Mouse (Mus musculus): Measurements from ENCODE around the gene Prrt3. TPM values are rescaled to one million over a fixed set of nuclear protein-coding genes. Genes with fewer than 3 reads are reported as not detected.
A peak's percentile ranks its signal among the peaks of the same experiment; 100 is the strongest.

Prrt3 gene
- total RNA-seq (2021): 1 to 10 TPM in 1 of 2 experiments, under 1 TPM in 1; 0.59 to 1.3 TPM
- long read RNA-seq, experiment 1, partial matches to known transcripts: 0 of 2 reads
- long read RNA-seq, experiment 1, other reads (novel, unspliced or antisense): 2 of 2 reads
- long read RNA-seq, experiment 2: 0 reads

GRCm38 (mm10) chr6:113501388-113502084 is at the start of gene Prrt3:
TSS of gene Prrt3 (minus strand) at chr6:113501931.
- DNase-seq (ENCODE audit: low spot score in 2 of 2): no peak

- DNase-seq (ENCODE audit: low spot score in 2 of 2): no peak
These were observed 42.3 kb upstream of the Prrt3 start for GRCm38 (mm10) chr6:113543906-113544481.

- DNase-seq (ENCODE audit: low spot score in 2 of 2): no peak
These were observed 39.9 kb upstream of the Prrt3 start for GRCm38 (mm10) chr6:113541610-113542009.

GRCm38 (mm10) chr6:113534886-113535285 is 33.2 kb upstream of the Prrt3 start:
- no peak for DNase-seq (ENCODE audit: low spot score in 2 of 2)

GRCm38 (mm10) chr6:113531840-113532404 is 30.2 kb upstream of the Prrt3 start:
- DNase-seq (ENCODE audit: low spot score in 2 of 2): no peak

- peak; percentile 81 to 92 for DNase-seq (ENCODE audit: low spot score in 2 of 2)
These were observed 29.5 kb upstream of the Prrt3 start, which contains the start of the genes Emc3 and Fancd2 for GRCm38 (mm10) chr6:113530932-113531839. TSS of gene Emc3 (minus strand) at chr6:113531652. TSS of gene Fancd2 (plus strand) at chr6:113531682.

- DNase-seq (ENCODE audit: low spot score in 2 of 2): no peak
These were observed 21.7 kb upstream of the Prrt3 start for GRCm38 (mm10) chr6:113523420-113523819.

- DNase-seq (ENCODE audit: low spot score in 2 of 2): no peak
These were observed 20.6 kb upstream of the Prrt3 start for GRCm38 (mm10) chr6:113522310-113522709.

- DNase-seq (ENCODE audit: low spot score in 2 of 2): no peak
These were observed 15.8 kb upstream of the Prrt3 start for GRCm38 (mm10) chr6:113517434-113518080.

- no peak for DNase-seq (ENCODE audit: low spot score in 2 of 2)
These were observed 12.9 kb upstream of the Prrt3 start for GRCm38 (mm10) chr6:113514600-113514999.

- DNase-seq (ENCODE audit: low spot score in 2 of 2): no peak
These were observed 12.2 kb upstream of the Prrt3 start for GRCm38 (mm10) chr6:113513944-113514343.

GRCm38 (mm10) chr6:113508947-113509280 is 7.2 kb upstream of the Prrt3 start:
- no peak for DNase-seq (ENCODE audit: low spot score in 2 of 2)

- no peak for DNase-seq (ENCODE audit: low spot score in 2 of 2)
These were observed 6.7 kb upstream of the Prrt3 start for GRCm38 (mm10) chr6:113508272-113508946.

- DNase-seq (ENCODE audit: low spot score in 2 of 2): no peak
These were observed 5.4 kb upstream of the Prrt3 start for GRCm38 (mm10) chr6:113507130-113507529.

- no peak for DNase-seq (ENCODE audit: low spot score in 2 of 2)
These were observed 4.0 kb upstream of the Prrt3 start for GRCm38 (mm10) chr6:113505689-113506088.

- no peak for DNase-seq (ENCODE audit: low spot score in 2 of 2)
These were observed 1.1 kb upstream of the Prrt3 start for GRCm38 (mm10) chr6:113502801-113503200.

GRCm38 (mm10) chr6:113499346-113499745 is 2.4 kb downstream of the Prrt3 start:
- DNase-seq (ENCODE audit: low spot score in 2 of 2): no peak

GRCm38 (mm10) chr6:113495071-113495675 is 6.6 kb downstream of the Prrt3 start:
- no peak for DNase-seq (ENCODE audit: low spot score in 2 of 2)

- DNase-seq (ENCODE audit: low spot score in 2 of 2): peak; percentile 62 to 63
These were observed 7.4 kb downstream of the Prrt3 start for GRCm38 (mm10) chr6:113494258-113494788.
